Mouse (Mus musculus) heart, postnatal 0 days (tissue): ENCODE data around the gene Stat3. TPM values are rescaled to one million over a fixed set of nuclear protein-coding genes. Genes with fewer than 3 reads are reported as not detected.

Experiments used
- ATAC-seq: fragments of 200-750 bp; cut with Nextera tagmentation; 2 replicates; pipeline ENCODE4 v1.8.0; 2017; ENCODE audit warnings: low read depth, moderate number of reproducible peaks, moderate library complexity; ENCODE audit not compliant: insufficient read depth
- DNase-seq: peaks from one replicate; pipeline ENCODE4 v3.0.0-alpha.2; 2016; ENCODE audit warnings: low spot score
- H3K27ac ChIP-seq: fragments of 300-500 bp; sonication (generic); 2 replicates; pipeline ENCODE4 v1.5.1; 2014; ENCODE audit warnings: low read depth, mild to moderate bottlenecking
- H3K27me3 ChIP-seq: fragments of 300-500 bp; sonication (generic); 2 replicates; pipeline ENCODE4 v1.6.1; 2014; ENCODE audit warnings: low read length, mixed read lengths; ENCODE audit not compliant: control insufficient read depth, insufficient read depth
- H3K36me3 ChIP-seq: fragments of 300-500 bp; sonication (generic); replicated peaks from 2 replicates; pipeline ENCODE4 v1.6.1; 2014; ENCODE audit warnings: low read length, mixed read lengths; ENCODE audit not compliant: control insufficient read depth, insufficient read depth
- H3K4me1 ChIP-seq: fragments of 300-500 bp; sonication (generic); 2 replicates; pipeline ENCODE4 v1.6.1; 2014; ENCODE audit warnings: antibody characterized with exemption; ENCODE audit not compliant: control insufficient read depth, insufficient read depth
- H3K4me2 ChIP-seq: fragments of 300-500 bp; sonication (generic); 2 replicates; pipeline ENCODE4 v1.6.1; 2014; ENCODE audit warnings: low read depth, mild to moderate bottlenecking, low read length, moderate library complexity
- H3K4me3 ChIP-seq: fragments of 300-500 bp; sonication (generic); 2 replicates; pipeline ENCODE4 v1.5.1; 2014; ENCODE audit warnings: low read depth, low read length
- H3K9ac ChIP-seq: fragments of 300-500 bp; sonication (generic); replicated peaks from 2 replicates; pipeline ENCODE4 v1.6.1; 2014; ENCODE audit warnings: low read depth, low read length, mixed read lengths
- H3K9me3 ChIP-seq: fragments of 300-500 bp; sonication (generic); replicated peaks from 2 replicates; pipeline ENCODE4 v1.6.1; 2016; ENCODE audit warnings: low read length; ENCODE audit not compliant: control insufficient read depth
- CTCF ChIP-seq: IDR thresholded peaks from 2 replicates; pipeline ENCODE4 v1.5.1; 2016; ENCODE audit warnings: antibody characterized with exemption, control low read depth, low read depth
- EP300 ChIP-seq: IDR thresholded peaks from 2 replicates; pipeline ENCODE4 v1.6.1; 2016; ENCODE audit warnings: antibody characterized with exemption, low read depth
- WGBS: fragments of 180-500 bp; shearing (Covaris S2); extraction: QIAGEN DNeasy Blood & Tissue Kit; methylation state at CpG from one replicate; pipeline ENCODE4 v1.1.7; 2014; 5-methylcytosine and 5-hydroxymethylcytosine counted together
- polyA plus RNA-seq: library from polyadenylated mRNA; unstranded; fragments of >200 nt; fragmentation: Nextera tagmentation; extraction: Ambion mirVana; gene quantifications from 2 replicates; pipeline ENCODE4 v1.2.1, GENCODE M21; 2015
- total RNA-seq: library from RNA; depleted of rRNA; stranded (reverse); fragments of >200 nt; gene quantifications from 2 replicates; pipeline ENCODE4 v1.2.3, GENCODE M21; 2014; ENCODE audit warnings: low replicate concordance; rRNA removed

Stat3 gene
- total RNA-seq (105 and 128 TPM in 2 replicates), polyA plus RNA-seq (53.5 and 65.7 TPM in 2 replicates)

DNA sequence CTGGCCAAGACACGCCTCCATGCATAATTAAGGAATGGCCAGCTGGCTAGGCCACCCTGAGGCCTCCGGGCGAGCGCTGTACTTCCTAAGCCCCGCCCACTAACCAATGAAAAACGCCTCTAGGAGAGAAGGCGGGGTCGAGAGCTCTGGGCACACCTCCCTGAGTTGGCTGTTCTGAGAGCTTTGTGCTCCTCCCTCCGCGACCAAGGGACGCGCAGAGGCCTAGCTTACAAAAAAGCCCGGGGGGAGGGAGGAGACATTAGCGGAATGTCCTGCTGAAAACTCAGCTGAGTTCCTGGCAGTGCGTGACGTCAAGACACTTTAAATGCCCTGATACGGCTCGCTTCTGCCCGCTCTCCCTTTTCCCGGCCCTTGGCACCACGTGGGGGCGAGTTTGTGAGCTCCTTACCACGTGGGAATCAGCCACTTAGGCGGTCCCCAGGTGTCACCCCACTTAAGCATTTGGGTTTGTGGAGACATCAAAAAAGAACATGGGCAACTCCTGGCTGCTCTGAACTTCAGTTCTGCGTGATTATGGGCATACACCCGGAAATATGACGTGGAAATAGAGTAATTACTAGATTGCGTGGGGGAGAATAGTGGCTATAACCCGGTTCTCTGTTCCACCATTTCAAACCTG is at the start of gene Stat3:
Gene Stat3, minus strand, starts transcription at position 29 of the 640 bp plus-strand sequence.
- H3K4me3 ChIP-seq: peak within 1 kb of the TSS; percentile 99
- WGBS: under 1% methylated on average over 29 of the region's 29 CpGs
- ATAC-seq (peak; percentile 97), DNase-seq (peak; percentile 100)
- H3K4me2 ChIP-seq: peak within 1 kb of the TSS; percentile 73
- no peaks in the 10 kb centered on the region for H3K27me3 ChIP-seq
- peaks cover under 1% of the 10 kb centered on the region; the same call in 1 of the 2 replicates for H3K9me3 ChIP-seq
- no peaks in the 10 kb centered on the region for H3K36me3 ChIP-seq
- TF ChIP-seq CTCF (peak; percentile 1; the same call in 1 of the 2 replicates), EP300 (peak; percentile 95)
- H3K9ac ChIP-seq: peak within 1 kb of the TSS; percentile 97
- H3K27ac ChIP-seq: peak within 1 kb of the TSS; percentile 98
- peaks cover 31% of the 10 kb centered on the region for H3K4me1 ChIP-seq

DNA sequence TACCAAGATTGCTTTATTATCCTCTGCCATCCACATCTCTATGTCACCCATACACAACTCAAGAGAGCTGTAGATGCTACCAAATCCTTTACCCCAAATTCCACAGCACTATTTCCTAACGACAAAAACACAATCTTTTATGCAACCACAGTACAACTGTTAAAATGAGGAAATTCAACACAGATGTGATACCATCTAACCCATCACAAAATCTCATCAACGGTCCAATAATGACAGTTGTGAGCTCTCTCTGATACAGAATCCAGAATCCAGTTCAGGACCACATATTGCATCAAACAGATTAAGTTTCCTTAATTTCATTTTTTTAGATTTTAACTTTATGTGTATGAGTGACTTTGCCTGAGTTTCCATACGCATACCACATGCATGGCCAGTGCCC is 49.3 kb upstream of the Stat3 start:
- Histone ChIP-seq H3K36me3 (no peaks in the 10 kb centered on the region), H3K9ac (no peak overlapping the region), H3K4me3 (no peak overlapping the region), H3K9me3 (no peaks in the 10 kb centered on the region), H3K27ac (no peak overlapping the region), H3K4me2 (no peak overlapping the region), H3K4me1 (no peaks in the 10 kb centered on the region), H3K27me3 (no peaks in the 10 kb centered on the region)
- TF ChIP-seq CTCF (no peak), EP300 (no peak)
- WGBS: 78% methylated on average over 3 of the region's 3 CpGs
- DNase-seq (no peak), ATAC-seq (no peak)

DNA sequence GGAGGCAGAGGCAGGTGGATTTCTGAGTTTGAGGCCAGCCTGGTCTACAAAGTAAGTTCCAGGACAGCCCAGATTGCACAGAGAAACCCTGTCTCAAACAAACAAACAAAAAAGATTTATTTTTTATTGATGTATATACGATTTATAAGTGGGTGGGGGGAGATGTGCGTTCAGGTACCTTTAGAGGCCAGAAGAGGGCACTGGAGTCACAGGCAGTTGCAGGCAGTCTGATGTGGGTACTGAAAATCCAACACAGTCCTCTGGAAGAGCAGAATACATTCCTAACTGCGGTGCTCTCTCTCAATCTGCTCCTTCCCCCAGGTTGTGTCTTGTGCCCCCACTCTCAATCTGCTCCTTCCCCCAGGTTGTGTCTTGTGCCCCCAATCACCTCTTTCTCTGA is 46.3 kb upstream of the Stat3 start:
- H3K36me3 ChIP-seq: no peaks in the 10 kb centered on the region
- H3K4me2 ChIP-seq: no peak overlapping the region
- no peaks in the 10 kb centered on the region for H3K9me3 ChIP-seq
- no peaks in the 10 kb centered on the region for H3K27me3 ChIP-seq
- TF ChIP-seq EP300: no peak
- no peak for TF ChIP-seq CTCF
- no peak overlapping the region for H3K4me3 ChIP-seq
- no peak overlapping the region for H3K27ac ChIP-seq
- H3K4me1 ChIP-seq: peaks cover 6% of the 10 kb centered on the region; the same call in 1 of the 2 replicates
- no peak for ATAC-seq
- 63% methylated on average over 3 of the region's 3 CpGs for WGBS
- no peak overlapping the region for H3K9ac ChIP-seq
- no peak for DNase-seq

DNA sequence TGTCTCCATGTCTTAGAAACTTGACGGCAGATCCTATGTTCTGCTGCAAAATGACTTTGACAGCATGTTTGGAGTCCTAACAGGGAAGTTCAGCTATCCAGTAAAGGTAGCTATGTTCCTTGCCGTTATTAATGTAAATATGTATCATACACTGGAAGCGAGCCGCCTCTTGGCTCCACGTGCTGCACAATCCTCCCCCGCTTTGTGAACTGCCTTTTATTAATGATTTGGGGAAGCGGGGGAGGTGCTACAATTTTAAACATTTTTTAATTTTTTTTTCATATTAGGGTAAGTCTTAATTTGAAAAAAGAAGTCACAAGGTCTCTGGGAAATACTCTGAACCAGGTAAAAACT is 44.4 kb upstream of the Stat3 start:
- Histone ChIP-seq H3K4me2 (no peak overlapping the region), H3K9ac (no peak overlapping the region), H3K27me3 (no peaks in the 10 kb centered on the region), H3K4me3 (no peak overlapping the region), H3K9me3 (no peaks in the 10 kb centered on the region), H3K4me1 (peaks cover 22% of the 10 kb centered on the region), H3K27ac (no peak overlapping the region), H3K36me3 (no peaks in the 10 kb centered on the region)
- 58% methylated on average over 7 of the region's 7 CpGs for WGBS
- DNase-seq: no peak
- TF ChIP-seq EP300: no peak
- TF ChIP-seq CTCF: no peak
- ATAC-seq: no peak

DNA sequence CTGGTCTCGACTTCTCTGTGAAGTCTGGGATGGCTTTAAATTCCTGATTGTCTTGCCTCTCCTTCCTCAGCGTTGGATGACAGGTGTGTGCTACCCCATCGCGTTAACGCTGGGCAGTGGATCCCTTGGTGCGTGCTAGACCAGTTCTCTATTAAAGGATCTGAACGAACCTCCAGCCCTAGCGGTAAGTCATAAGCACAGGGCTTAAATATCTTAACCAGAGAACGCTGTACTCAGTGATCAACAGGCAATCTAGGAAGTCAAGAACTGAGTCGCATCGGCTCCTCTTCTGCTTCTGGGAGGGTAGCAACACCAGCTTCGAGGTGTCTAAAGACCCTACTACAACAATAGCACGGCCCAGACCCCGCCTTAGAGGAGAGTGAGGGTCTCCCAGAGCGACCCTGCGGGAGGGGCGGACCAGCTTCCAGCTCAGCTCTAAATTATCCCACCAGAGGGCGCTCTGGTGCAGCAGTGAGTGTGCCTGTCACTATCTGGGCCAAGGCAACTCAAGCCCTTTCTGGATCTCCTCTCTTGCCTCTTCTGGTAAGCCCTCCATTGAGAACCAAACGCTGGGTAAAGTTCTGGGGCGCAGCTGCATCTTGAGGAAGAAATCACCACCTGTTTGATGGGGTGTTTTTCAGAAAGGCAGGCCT is 43.9 kb upstream of the Stat3 start:
- peak overlapping the region; percentile 62 for H3K4me2 ChIP-seq
- peak overlapping the region; percentile 46 for H3K4me3 ChIP-seq
- peaks cover 22% of the 10 kb centered on the region for H3K4me1 ChIP-seq
- H3K27ac ChIP-seq: peak overlapping the region; percentile 47; the same call in 1 of the 2 replicates
- ATAC-seq (peak; percentile 76), DNase-seq (peak; percentile 79)
- WGBS: 2% methylated on average over 20 of the region's 20 CpGs
- no peaks in the 10 kb centered on the region for H3K36me3 ChIP-seq
- no peaks in the 10 kb centered on the region for H3K9me3 ChIP-seq
- H3K27me3 ChIP-seq: no peaks in the 10 kb centered on the region
- H3K9ac ChIP-seq: peak overlapping the region; percentile 46
- TF ChIP-seq CTCF (peak; percentile 91), EP300 (no peak)
